Mouse (Mus musculus): ENCODE measurements around the gene Selplg. TPM values are rescaled to one million over a fixed set of nuclear protein-coding genes. Genes with fewer than 3 reads are reported as not detected.

The Selplg gene
- polyA plus RNA-seq, 1 experiment, result 11.7 TPM

GRCm38 (mm10) chr5:113842906-113843305, 10.5 kb upstream of the Selplg start:
- H3K27ac ChIP-seq (ENCODE audit: control insufficient read depth, insufficient read depth, low read depth, low read length), result no peak overlapping the region

DNA sequence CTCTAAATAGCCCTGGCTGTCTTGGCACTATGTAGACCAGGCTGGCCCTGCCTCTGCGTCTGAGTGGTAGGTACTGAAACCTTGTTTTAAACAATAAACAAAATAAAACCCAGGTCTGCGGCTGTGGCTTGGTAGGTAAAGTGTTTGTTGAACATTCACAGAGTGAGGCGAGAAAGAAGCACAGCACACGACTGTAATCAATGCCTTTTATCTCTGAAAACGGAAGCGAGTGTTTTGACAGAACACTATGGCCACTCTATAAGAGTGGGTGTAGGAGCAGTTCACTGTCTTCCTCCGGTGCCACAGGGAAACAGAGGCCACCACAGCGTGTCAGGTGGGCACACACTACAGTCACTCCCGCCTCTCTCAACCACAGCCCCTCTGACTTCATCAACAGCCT, 9.8 kb upstream of the Selplg start:
- Histone ChIP-seq H3K4me3 (ENCODE audit: control insufficient read depth, low read depth, low read length) (no peak overlapping the region), H3K36me3 (ENCODE audit: control insufficient read depth, insufficient read depth, low read length) (no peaks in the 10 kb centered on the region), H3K4me1 (ENCODE audit: control insufficient read depth, insufficient read depth, low read length) (no peaks in the 10 kb centered on the region), H3K27ac (ENCODE audit: control insufficient read depth, insufficient read depth, low read depth, low read length) (no peak overlapping the region), H3K27me3 (ENCODE audit: control insufficient read depth, insufficient read depth, low read length) (no peaks in the 10 kb centered on the region)
- TF ChIP-seq CTCF (IDR thresholded peaks at IDR 0.05; ENCODE audit: control insufficient read depth, insufficient read depth, insufficient replicate concordance, low read depth, low read length) (no peak), POLR2A (IDR thresholded peaks at IDR 0.05; ENCODE audit: control insufficient read depth, low read depth, low read length) (no peak)

More at GRCm38 (mm10) chr5:113842906-113843305, 10.5 kb upstream of the Selplg start:
- no peaks in the 10 kb centered on the region for H3K4me1 ChIP-seq (ENCODE audit: control insufficient read depth, insufficient read depth, low read length)
- H3K4me3 ChIP-seq (ENCODE audit: control insufficient read depth, low read depth, low read length), result no peak overlapping the region
- no peaks in the 10 kb centered on the region for H3K27me3 ChIP-seq (ENCODE audit: control insufficient read depth, insufficient read depth, low read length)
- H3K36me3 ChIP-seq (ENCODE audit: control insufficient read depth, insufficient read depth, low read length), result no peaks in the 10 kb centered on the region
- TF ChIP-seq POLR2A (IDR thresholded peaks at IDR 0.05; ENCODE audit: control insufficient read depth, low read depth, low read length), result no peak
- no peak for TF ChIP-seq CTCF (IDR thresholded peaks at IDR 0.05; ENCODE audit: control insufficient read depth, insufficient read depth, insufficient replicate concordance, low read depth, low read length)

DNA sequence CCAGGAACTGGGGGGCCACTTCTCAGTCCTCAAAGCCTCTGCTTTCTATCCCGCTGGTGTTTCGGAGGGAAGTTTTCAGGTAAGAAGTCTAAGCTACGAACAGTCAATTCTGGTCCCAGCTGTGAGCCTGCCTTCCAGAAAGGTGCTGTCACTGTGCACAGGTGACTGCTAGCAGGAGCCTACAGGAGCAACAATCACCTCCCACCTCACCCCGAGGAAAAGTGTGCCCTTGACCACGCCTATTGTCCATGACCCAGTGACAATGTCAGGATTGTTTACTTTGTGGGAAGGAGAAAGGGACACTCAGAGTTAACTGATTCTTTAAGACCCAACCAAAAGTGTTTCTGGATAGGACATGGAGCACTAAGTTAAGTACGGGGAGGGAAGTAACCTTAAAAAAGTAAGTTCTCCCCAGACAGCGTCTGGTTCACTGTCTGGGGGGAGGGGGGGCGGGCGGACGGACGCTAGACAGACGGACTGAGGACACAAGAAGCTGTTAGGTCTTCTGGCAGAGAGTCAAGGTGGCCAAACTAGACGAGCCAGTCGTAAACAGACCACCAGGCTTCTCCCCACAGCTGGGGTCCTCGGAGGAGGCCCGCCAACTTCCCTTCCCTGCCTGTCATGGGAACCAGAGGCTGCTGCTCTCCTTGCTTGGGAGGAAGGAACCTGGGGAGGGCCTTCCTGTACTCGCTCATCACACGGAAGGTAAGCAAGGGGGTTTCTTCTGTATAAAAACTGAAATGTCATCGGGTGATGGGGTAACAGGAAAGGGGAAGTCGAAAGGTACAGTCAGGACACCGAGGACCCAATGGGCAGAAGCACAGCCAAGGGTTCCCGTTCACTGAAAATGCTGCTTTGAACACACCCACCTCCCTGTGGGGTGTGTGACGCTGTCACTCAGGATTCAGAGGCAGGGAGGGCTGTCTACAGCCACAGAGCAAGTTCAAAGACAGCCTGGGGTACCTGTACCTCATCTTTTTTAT, 9.1 kb upstream of the Selplg start:
- no peaks in the 10 kb centered on the region for H3K36me3 ChIP-seq (ENCODE audit: control insufficient read depth, insufficient read depth, low read length)
- H3K4me1 ChIP-seq (ENCODE audit: control insufficient read depth, insufficient read depth, low read length), result no peaks in the 10 kb centered on the region
- no peak overlapping the region for H3K4me3 ChIP-seq (ENCODE audit: control insufficient read depth, low read depth, low read length)
- no peaks in the 10 kb centered on the region for H3K27me3 ChIP-seq (ENCODE audit: control insufficient read depth, insufficient read depth, low read length)
- H3K27ac ChIP-seq (ENCODE audit: control insufficient read depth, insufficient read depth, low read depth, low read length), result no peak overlapping the region
- TF ChIP-seq CTCF (IDR thresholded peaks at IDR 0.05; ENCODE audit: control insufficient read depth, insufficient read depth, insufficient replicate concordance, low read depth, low read length) (no peak), POLR2A (IDR thresholded peaks at IDR 0.05; ENCODE audit: control insufficient read depth, low read depth, low read length) (no peak)

GRCm38 (mm10) chr5:113840443-113840842, 8.0 kb upstream of the Selplg start:
- Histone ChIP-seq H3K36me3 (ENCODE audit: control insufficient read depth, insufficient read depth, low read length) (no peaks in the 10 kb centered on the region), H3K27me3 (ENCODE audit: control insufficient read depth, insufficient read depth, low read length) (no peaks in the 10 kb centered on the region), H3K27ac (ENCODE audit: control insufficient read depth, insufficient read depth, low read depth, low read length) (no peak overlapping the region), H3K4me3 (ENCODE audit: control insufficient read depth, low read depth, low read length) (no peak overlapping the region), H3K4me1 (ENCODE audit: control insufficient read depth, insufficient read depth, low read length) (no peaks in the 10 kb centered on the region)
- no peak for TF ChIP-seq CTCF (IDR thresholded peaks at IDR 0.05; ENCODE audit: control insufficient read depth, insufficient read depth, insufficient replicate concordance, low read depth, low read length)
- no peak for TF ChIP-seq POLR2A (IDR thresholded peaks at IDR 0.05; ENCODE audit: control insufficient read depth, low read depth, low read length)

GRCm38 (mm10) chr5:113836961-113837360, 4.5 kb upstream of the Selplg start:
- H3K4me1 ChIP-seq (ENCODE audit: control insufficient read depth, insufficient read depth, low read length), result no peaks in the 10 kb centered on the region
- TF ChIP-seq CTCF (IDR thresholded peaks at IDR 0.05; ENCODE audit: control insufficient read depth, insufficient read depth, insufficient replicate concordance, low read depth, low read length) (no peak), POLR2A (IDR thresholded peaks at IDR 0.05; ENCODE audit: control insufficient read depth, low read depth, low read length) (no peak)
- no peaks in the 10 kb centered on the region for H3K36me3 ChIP-seq (ENCODE audit: control insufficient read depth, insufficient read depth, low read length)
- no peak overlapping the region for H3K4me3 ChIP-seq (ENCODE audit: control insufficient read depth, low read depth, low read length)
- H3K27ac ChIP-seq (ENCODE audit: control insufficient read depth, insufficient read depth, low read depth, low read length), result no peak overlapping the region
- no peaks in the 10 kb centered on the region for H3K27me3 ChIP-seq (ENCODE audit: control insufficient read depth, insufficient read depth, low read length)

- H3K36me3 ChIP-seq (ENCODE audit: control insufficient read depth, insufficient read depth, low read length), result no peaks in the 10 kb centered on the region
- H3K27ac ChIP-seq (ENCODE audit: control insufficient read depth, insufficient read depth, low read depth, low read length), result no peak overlapping the region
- TF ChIP-seq CTCF (IDR thresholded peaks at IDR 0.05; ENCODE audit: control insufficient read depth, insufficient read depth, insufficient replicate concordance, low read depth, low read length) (no peak), POLR2A (IDR thresholded peaks at IDR 0.05; ENCODE audit: control insufficient read depth, low read depth, low read length) (no peak)
- no peak overlapping the region for H3K4me3 ChIP-seq (ENCODE audit: control insufficient read depth, low read depth, low read length)
- no peaks in the 10 kb centered on the region for H3K4me1 ChIP-seq (ENCODE audit: control insufficient read depth, insufficient read depth, low read length)
- no peaks in the 10 kb centered on the region for H3K27me3 ChIP-seq (ENCODE audit: control insufficient read depth, insufficient read depth, low read length)
These were observed 988 bp upstream of the Selplg start for GRCm38 (mm10) chr5:113833316-113833947.

DNA sequence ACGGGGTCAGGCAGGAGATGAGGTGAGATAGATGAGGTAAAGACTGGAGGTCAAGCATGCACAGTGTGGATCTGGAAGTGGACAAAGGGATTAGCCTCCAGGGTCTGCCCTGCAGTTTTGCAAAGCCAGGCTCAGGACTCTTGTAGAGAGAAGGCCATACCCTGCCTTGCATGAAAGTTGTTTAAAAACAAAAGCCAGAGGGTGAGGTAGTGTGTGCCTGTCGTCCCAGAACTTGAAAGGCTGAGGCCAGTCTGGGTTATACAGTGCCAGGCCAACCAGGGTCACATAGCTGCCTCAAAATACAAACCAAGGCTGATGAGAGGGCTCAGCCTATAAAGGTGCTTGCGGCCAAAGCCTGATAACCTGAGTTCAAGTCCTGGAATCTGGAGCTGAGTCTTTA, 703 bp downstream of the Selplg start:
- no peak for TF ChIP-seq POLR2A (IDR thresholded peaks at IDR 0.05; ENCODE audit: control insufficient read depth, low read depth, low read length)
- TF ChIP-seq CTCF (IDR thresholded peaks at IDR 0.05; ENCODE audit: control insufficient read depth, insufficient read depth, insufficient replicate concordance, low read depth, low read length), result no peak
- Histone ChIP-seq H3K4me1 (ENCODE audit: control insufficient read depth, insufficient read depth, low read length) (no peaks in the 10 kb centered on the region), H3K27me3 (ENCODE audit: control insufficient read depth, insufficient read depth, low read length) (no peaks in the 10 kb centered on the region), H3K4me3 (ENCODE audit: control insufficient read depth, low read depth, low read length) (no peak overlapping the region), H3K36me3 (ENCODE audit: control insufficient read depth, insufficient read depth, low read length) (no peaks in the 10 kb centered on the region), H3K27ac (ENCODE audit: control insufficient read depth, insufficient read depth, low read depth, low read length) (no peak overlapping the region)

Measured in testis, adult 2 months (tissue).